Mouse (Mus musculus) ES-Bruce4 (cell line): Measurements from ENCODE around the gene Tmem203. TPM values are rescaled to one million over a fixed set of nuclear protein-coding genes. Genes with fewer than 3 reads are reported as not detected.

Experiments
- H3K27ac ChIP-seq: 2 replicates; pipeline ENCODE4 v1.5.1; 2012; ENCODE audit warnings: low read length, inconsistent platforms; ENCODE audit not compliant: insufficient read depth
- H3K27me3 ChIP-seq: 2 replicates; pipeline ENCODE4 v1.6.1; 2012; ENCODE audit warnings: mild to moderate bottlenecking, low read length, inconsistent platforms; ENCODE audit not compliant: control insufficient read depth, poor library complexity, insufficient read depth, severe bottlenecking
- H3K36me3 ChIP-seq: 2 replicates; pipeline ENCODE4 v1.6.1; 2012; ENCODE audit warnings: inconsistent platforms, mild to moderate bottlenecking, low read length, moderate library complexity; ENCODE audit not compliant: control insufficient read depth, poor library complexity, insufficient read depth, severe bottlenecking
- H3K4me1 ChIP-seq: one replicate; pipeline ENCODE4 v1.8.1; 2011; ENCODE audit warnings: low read length; ENCODE audit not compliant: control insufficient read depth, insufficient read depth
- H3K4me3 ChIP-seq: 2 replicates; pipeline ENCODE4 v1.5.1; 2011; ENCODE audit warnings: low read depth, mild to moderate bottlenecking, low read length
- H3K9ac ChIP-seq: 2 replicates; pipeline ENCODE4 v1.6.1; 2012; ENCODE audit warnings: low read depth, mild to moderate bottlenecking, inconsistent platforms; ENCODE audit not compliant: poor library complexity, severe bottlenecking
- H3K9me3 ChIP-seq: replicated peaks from 2 replicates; pipeline ENCODE4 v1.6.1; 2012; ENCODE audit warnings: mild to moderate bottlenecking, low read length, inconsistent platforms; ENCODE audit not compliant: control insufficient read depth, poor library complexity, insufficient read depth, severe bottlenecking
- CTCF ChIP-seq: IDR thresholded peaks from one replicate; pipeline ENCODE4 v1.8.1; 2011; ENCODE audit warnings: low read depth, low read length
- EP300 ChIP-seq: IDR thresholded peaks from 2 replicates; pipeline ENCODE4 v1.6.1; 2011; ENCODE audit warnings: low read depth, low read length; ENCODE audit not compliant: insufficient read depth
- POLR2A ChIP-seq: IDR thresholded peaks from one replicate; pipeline ENCODE4 v1.8.1; 2011; ENCODE audit warnings: low read length; ENCODE audit not compliant: insufficient read depth
- polyA plus RNA-seq: library from polyadenylated mRNA; stranded (reverse); fragments of >200 nt; gene quantifications from 2 replicates; pipeline ENCODE4 v1.2.4, GENCODE M21; 2011; ENCODE audit warnings: low read depth; ENCODE audit not compliant: missing spikeins, insufficient read depth, insufficient read length

Gene Tmem203
- polyA plus RNA-seq = 7.6 and 7.7 TPM in 2 replicates

- Histone ChIP-seq H3K4me3 (peak within 1 kb of the TSS; percentile 82), H3K9me3 (no peaks in the 10 kb centered on the region), H3K27me3 (no peaks in the 10 kb centered on the region), H3K36me3 (peaks cover 8% of the 10 kb centered on the region), H3K9ac (peak within 1 kb of the TSS; percentile 68), H3K4me1 (no peaks in the 10 kb centered on the region), H3K27ac (0 out of 2 replicates have a peak within 1 kb of the TSS, but pooled peaks have one; percentile 2)
- TF ChIP-seq EP300 (peak; percentile 78), CTCF (no peak), POLR2A (peak; percentile 66)
These were observed at the start of gene Tmem203 for GRCm38 (mm10) chr2:25255284-25255779. TSS of gene Tmem203 (plus strand) at chr2:25255439.

DNA sequence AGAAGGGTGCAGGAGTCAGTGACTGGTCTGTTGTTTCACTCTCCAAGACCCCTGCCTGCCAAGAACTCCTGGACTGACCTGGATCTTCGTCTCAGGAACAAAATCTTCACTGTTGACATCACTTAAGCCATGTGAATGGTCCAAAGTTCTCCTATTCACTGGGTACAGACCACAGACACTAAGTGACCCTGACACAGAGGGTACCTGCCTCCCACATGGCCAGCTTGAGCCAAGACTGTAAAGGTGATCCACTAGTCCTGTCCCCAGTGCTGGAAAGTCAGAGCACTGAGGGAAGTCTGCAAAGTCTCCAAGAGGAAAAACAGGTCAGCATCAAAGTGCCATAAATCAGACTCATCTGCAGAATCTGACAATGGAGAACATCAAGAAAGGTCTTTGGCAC is 47.6 kb upstream of the Tmem203 start:
- Histone ChIP-seq H3K27me3 (no peaks in the 10 kb centered on the region), H3K4me3 (no peak overlapping the region), H3K4me1 (no peaks in the 10 kb centered on the region), H3K9me3 (no peaks in the 10 kb centered on the region), H3K36me3 (peaks cover 15% of the 10 kb centered on the region), H3K9ac (no peak overlapping the region), H3K27ac (no peak overlapping the region)
- TF ChIP-seq POLR2A (no peak), EP300 (no peak), CTCF (no peak)

DNA sequence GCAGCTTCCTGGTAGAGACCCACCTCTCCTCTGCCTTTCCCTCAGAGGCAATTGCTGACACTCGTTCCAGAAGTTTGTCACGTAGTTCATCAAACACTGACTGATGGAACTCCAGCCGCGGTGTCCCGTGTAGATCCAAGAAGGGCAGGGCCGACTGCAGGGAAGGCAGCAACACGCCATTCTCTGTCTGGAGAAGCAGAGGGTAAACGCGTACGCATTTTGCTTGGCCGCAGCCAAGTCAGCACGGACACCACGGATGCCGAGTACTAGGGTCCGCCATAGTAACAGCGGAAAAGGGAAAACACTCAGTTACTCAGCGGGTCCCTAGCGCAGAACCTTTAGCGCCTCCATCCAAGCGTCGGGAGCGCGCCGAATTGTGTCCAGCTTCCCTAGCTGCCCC is 44.6 kb upstream of the Tmem203 start:
- Histone ChIP-seq H3K9ac (peak overlapping the region; percentile 70), H3K9me3 (no peaks in the 10 kb centered on the region), H3K36me3 (no peaks in the 10 kb centered on the region), H3K27ac (no peak overlapping the region), H3K4me3 (peak overlapping the region; percentile 89), H3K4me1 (no peaks in the 10 kb centered on the region), H3K27me3 (no peaks in the 10 kb centered on the region)
- TF ChIP-seq POLR2A = no peak
- no peak for TF ChIP-seq CTCF
- TF ChIP-seq EP300 = no peak

DNA sequence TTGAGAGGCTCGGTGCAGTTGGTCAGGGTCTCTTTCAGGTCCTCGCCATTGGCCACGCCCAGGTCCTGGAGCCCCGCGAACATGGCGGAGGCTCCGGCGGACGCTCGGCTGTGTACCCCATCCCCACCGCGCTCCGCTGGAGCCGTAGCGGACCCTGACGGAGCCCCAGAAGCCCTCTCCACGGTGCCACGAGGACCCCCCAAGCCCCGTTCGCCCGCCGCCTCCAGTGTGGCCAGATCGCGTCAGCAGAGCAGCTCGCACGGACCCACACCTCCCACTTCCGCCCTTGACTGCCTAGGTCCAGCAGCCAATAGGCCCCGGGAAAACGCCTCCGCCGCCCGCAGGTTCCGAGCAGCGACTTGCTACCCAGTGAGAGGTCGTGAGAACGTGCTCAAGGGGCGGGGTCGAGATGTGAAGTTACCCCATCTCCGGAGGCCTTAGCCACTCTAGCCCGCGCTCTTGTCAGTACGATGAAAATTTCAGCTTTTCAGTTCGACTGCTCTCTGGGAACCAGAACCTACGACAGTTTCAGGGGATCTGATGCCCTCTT is 44.0 kb upstream of the Tmem203 start, which contains the start of gene Nelfb:
Gene Nelfb, minus strand, starts transcription at position 369 of the 550 bp plus-strand sequence.
- Histone ChIP-seq H3K36me3 (no peaks in the 10 kb centered on the region), H3K9ac (peak within 1 kb of the TSS; percentile 70), H3K9me3 (no peaks in the 10 kb centered on the region), H3K27ac (no peak within 1 kb of the TSS), H3K27me3 (no peaks in the 10 kb centered on the region), H3K4me3 (peak within 1 kb of the TSS; percentile 89), H3K4me1 (no peaks in the 10 kb centered on the region)
- TF ChIP-seq POLR2A (peak; percentile 43), EP300 (no peak), CTCF (no peak)

GRCm38 (mm10) chr2:25213266-25213865 is 41.9 kb upstream of the Tmem203 start:
- Histone ChIP-seq H3K9me3 (no peaks in the 10 kb centered on the region), H3K36me3 (no peaks in the 10 kb centered on the region), H3K4me3 (peak overlapping the region; percentile 73), H3K27ac (no peak overlapping the region), H3K27me3 (no peaks in the 10 kb centered on the region), H3K9ac (peak overlapping the region; percentile 46), H3K4me1 (no peaks in the 10 kb centered on the region)
- TF ChIP-seq EP300 (no peak), POLR2A (peak; percentile 53)

DNA sequence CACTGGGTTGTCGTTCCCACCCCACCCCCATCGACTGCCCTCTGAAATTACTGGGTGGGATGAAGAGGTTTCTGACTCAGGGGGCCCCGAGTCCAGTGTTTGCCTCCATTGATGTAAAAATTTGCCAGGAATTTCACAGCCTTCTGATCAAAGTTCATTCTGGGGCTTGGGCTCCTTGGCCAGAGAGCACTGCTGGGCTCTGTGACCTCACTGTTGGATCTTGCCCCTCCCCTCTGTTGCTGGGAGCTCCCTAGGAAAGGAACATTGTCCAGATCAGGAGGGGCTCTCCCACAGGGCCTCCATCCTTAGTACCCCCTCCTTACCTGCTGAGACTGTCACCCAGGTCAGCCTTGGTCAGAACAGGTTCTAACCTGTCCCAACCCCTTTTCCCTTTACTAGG is 40.8 kb upstream of the Tmem203 start, which contains the start of gene Stpg3:
Gene Stpg3, minus strand, starts transcription at position 194 of the 400 bp plus-strand sequence.
- Histone ChIP-seq H3K9me3 (no peaks in the 10 kb centered on the region), H3K4me1 (no peaks in the 10 kb centered on the region), H3K4me3 (peak within 1 kb of the TSS; percentile 73), H3K9ac (peak within 1 kb of the TSS; percentile 46), H3K36me3 (no peaks in the 10 kb centered on the region), H3K27me3 (no peaks in the 10 kb centered on the region), H3K27ac (no peak within 1 kb of the TSS)
- no peak for TF ChIP-seq CTCF
- no peak for TF ChIP-seq EP300
- TF ChIP-seq POLR2A = no peak
